Mouse (Mus musculus) layer of hippocampus, postnatal 10 days (tissue): ENCODE results near the gene Zfp879. TPM values are rescaled to one million over a fixed set of nuclear protein-coding genes. Genes with fewer than 3 reads are reported as not detected.

ENCODE experiments used
- total RNA-seq, 2 experiments: library from RNA; stranded (reverse); gene quantifications; 2 replicates each; pipeline ENCODE4 v1.2.3; 2021

The Zfp879 gene
- total RNA-seq, 2 experiments from 2014 or later = 4.6 to 4.7 TPM

Other genes starting within 250 kb of the Zfp879 start
- 1 to 10 TPM; 7.7 to 9.6 TPM for gene Adamts2, start 239.5 kb downstream of the Zfp879 start, total RNA-seq
- 10 to 100 TPM; 59.8 to 66.1 TPM for gene Zfp354c, start 13.8 kb downstream of the Zfp879 start, total RNA-seq
- gene Grm6, start 9.1 kb upstream of the Zfp879 start, total RNA-seq = not detected
- gene Zfp454, start 46.1 kb upstream of the Zfp879 start, total RNA-seq = 1 to 10 TPM; 7.0 to 7.1 TPM
- 10 to 100 TPM; 18.6 to 21.7 TPM for gene Zfp2, start 74.6 kb upstream of the Zfp879 start, total RNA-seq
- gene Zfp354b, start 90.1 kb upstream of the Zfp879 start, total RNA-seq = 1 to 10 TPM; 4.9 to 6.2 TPM
- not detected for gene 4933414I15Rik, start 102.2 kb upstream of the Zfp879 start, total RNA-seq
- not detected for gene Prop1, start 112.2 kb upstream of the Zfp879 start, total RNA-seq
- not detected for gene Olfr1378, start 125.0 kb upstream of the Zfp879 start, total RNA-seq
- gene Olfr1377, start 140.4 kb upstream of the Zfp879 start, total RNA-seq = not detected
- gene Olfr51, start 162.0 kb upstream of the Zfp879 start, total RNA-seq = not detected
- gene Olfr54, start 172.7 kb upstream of the Zfp879 start, total RNA-seq = not detected
- not detected for gene Olfr1375, start 206.6 kb upstream of the Zfp879 start, total RNA-seq
- 10 to 100 TPM in 1 of 2 experiments, 1 to 10 TPM in 1; 9.0 to 10.0 TPM for gene Zfp354a, start 217.7 kb upstream of the Zfp879 start, total RNA-seq